In the genomic region with DNA sequence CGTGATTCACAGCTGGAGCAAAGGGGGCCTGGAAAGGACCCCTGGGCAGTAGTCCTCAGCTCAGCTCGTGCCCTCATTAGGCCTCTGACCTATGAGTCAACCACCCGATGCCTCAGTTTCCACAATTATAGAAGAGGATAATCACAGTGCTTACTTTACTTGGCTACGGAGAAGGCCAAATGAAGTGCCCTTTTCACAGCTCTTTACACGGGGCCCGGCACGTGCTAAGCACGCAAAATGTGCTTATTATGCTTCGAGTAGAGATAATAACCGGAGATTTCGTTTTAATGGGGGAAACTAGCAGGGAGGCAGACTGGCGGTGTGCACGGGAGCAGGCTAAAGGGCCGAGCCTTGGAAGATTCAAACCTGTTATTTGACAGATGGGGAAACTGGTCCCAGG, we compare ENCODE assay signal across 14 mouse cellular contexts.
DNase-seq lines count a peak whose midpoint lies in the region; ATAC-seq and TF ChIP-seq lines count a peak whose summit lies in the region.
"Had no signal": no experiment of that assay in that cellular context is flagged by ENCODE, and none has a peak within 500 bp of the region (broad histone marks: within the 10 kb centered on the region; RNA-seq: fewer than 3 reads in every experiment).

No protein-coding gene starts in this region.

- no peak overlapping the region for H3K4me2 ChIP-seq in midbrain, embryonic 11.5 days
- no peak overlapping the region for H3K4me2 ChIP-seq in midbrain, embryonic 16.5 days (ENCODE audit: low read length)
- H3K4me2 ChIP-seq in kidney, embryonic 16.5 days (replicated peaks; ENCODE audit: low read depth, low read length) = peak overlapping the region; percentile 16; the same call in 1 of the 2 replicates
- no peak overlapping the region for H3K4me2 ChIP-seq in stomach, postnatal 0 days (replicated peaks; ENCODE audit: low read depth)
- no peak overlapping the region for H3K4me2 ChIP-seq in hindbrain, embryonic 14.5 days (replicated peaks)
- H3K4me2 ChIP-seq: neural tube, embryonic 15.5 days had no signal

- peak overlapping the region; percentile 91 for H3K27ac ChIP-seq in heart, embryonic 10.5 days
- no peak overlapping the region for H3K27ac ChIP-seq in midbrain, embryonic 11.5 days (ENCODE audit: low read depth, low read length)
- H3K27ac ChIP-seq in midbrain, embryonic 16.5 days (ENCODE audit: low read length) = no peak overlapping the region
- peak overlapping the region; percentile 75 for H3K27ac ChIP-seq in kidney, embryonic 16.5 days (ENCODE audit: low read length)
- H3K27ac ChIP-seq in stomach, postnatal 0 days (replicated peaks) = peak overlapping the region; percentile 91
- no peak overlapping the region for H3K27ac ChIP-seq in hindbrain, embryonic 14.5 days
- H3K27ac ChIP-seq: neural tube, embryonic 15.5 days had no signal

- no peaks in the 10 kb centered on the region for H3K36me3 ChIP-seq in heart, embryonic 10.5 days
- H3K36me3 ChIP-seq in midbrain, embryonic 11.5 days (ENCODE audit: control insufficient read depth, insufficient read depth, low read length) = no peaks in the 10 kb centered on the region
- no peaks in the 10 kb centered on the region for H3K36me3 ChIP-seq in midbrain, embryonic 16.5 days (ENCODE audit: control insufficient read depth, insufficient read depth, low read length)
- no peaks in the 10 kb centered on the region for H3K36me3 ChIP-seq in kidney, embryonic 16.5 days (ENCODE audit: insufficient read depth, low read length)
- no peaks in the 10 kb centered on the region for H3K36me3 ChIP-seq in stomach, postnatal 0 days (ENCODE audit: control insufficient read depth, insufficient read depth, low read length)
- no peaks in the 10 kb centered on the region for H3K36me3 ChIP-seq in hindbrain, embryonic 14.5 days (replicated peaks; ENCODE audit: control insufficient read depth, insufficient read depth)
- H3K36me3 ChIP-seq: neural tube, embryonic 15.5 days had no signal

- H3K9me3 ChIP-seq in heart, embryonic 10.5 days = no peaks in the 10 kb centered on the region
- H3K9me3 ChIP-seq in midbrain, embryonic 11.5 days (ENCODE audit: control insufficient read depth, low read length) = no peaks in the 10 kb centered on the region
- no peaks in the 10 kb centered on the region for H3K9me3 ChIP-seq in midbrain, embryonic 16.5 days (replicated peaks; ENCODE audit: control insufficient read depth, low read length, poor library complexity, severe bottlenecking)
- H3K9me3 ChIP-seq in kidney, embryonic 16.5 days (ENCODE audit: low read length) = no peaks in the 10 kb centered on the region
- no peaks in the 10 kb centered on the region for H3K9me3 ChIP-seq in stomach, postnatal 0 days (ENCODE audit: control insufficient read depth, low read length)
- no peaks in the 10 kb centered on the region for H3K9me3 ChIP-seq in hindbrain, embryonic 14.5 days (ENCODE audit: control insufficient read depth, low read length)
- H3K9me3 ChIP-seq: neural tube, embryonic 15.5 days had no signal

- ATAC-seq in midbrain, embryonic 11.5 days (ENCODE audit: low FRiP score) = 0 out of 2 replicates have a peak, but pooled peaks have one; percentile 9
- ATAC-seq in midbrain, embryonic 16.5 days = no peak
- ATAC-seq in kidney, embryonic 16.5 days (ENCODE audit: low FRiP score, low TSS enrichment) = no peak
- ATAC-seq in stomach, postnatal 0 days (ENCODE audit: low FRiP score, low TSS enrichment) = no peak
- no peak for ATAC-seq in hindbrain, embryonic 14.5 days (ENCODE audit: low FRiP score)
- ATAC-seq: CD4-positive, CD25-positive, alpha-beta regulatory T cell, adult 4 months had no signal

- TF ChIP-seq EP300 in stomach, postnatal 0 days (optimal IDR thresholded peaks at IDR 0.05) = no peak

- no peak overlapping the region for H3K9ac ChIP-seq in midbrain, embryonic 11.5 days (ENCODE audit: low read length)
- H3K9ac ChIP-seq in midbrain, embryonic 16.5 days (ENCODE audit: low read depth, low read length) = no peak overlapping the region
- no peak overlapping the region; the same call in 1 of the 2 replicates for H3K9ac ChIP-seq in kidney, embryonic 16.5 days (replicated peaks; ENCODE audit: low read length)
- peak overlapping the region; percentile 23; the same call in 1 of the 2 replicates for H3K9ac ChIP-seq in stomach, postnatal 0 days (ENCODE audit: low read length)
- H3K9ac ChIP-seq in hindbrain, embryonic 14.5 days = no peak overlapping the region
- H3K9ac ChIP-seq: neural tube, embryonic 15.5 days had no signal

- no peak for DNase-seq in heart, embryonic 10.5 days (ENCODE audit: low spot score)
- DNase-seq in heart, postnatal 4 days = no peak
- DNase-seq in midbrain, embryonic 11.5 days (ENCODE audit: low spot score, missing footprints) = peak; percentile 87
- no peak for DNase-seq in stomach, postnatal 0 days (ENCODE audit: low spot score)
- no peak for DNase-seq in thymus, adult 18-20 months
- no peak for DNase-seq in hindbrain, embryonic 14.5 days (ENCODE audit: low spot score)
- DNase-seq: cerebellum, postnatal 36 days; right cerebral cortex, postnatal 4 days; thymus, postnatal 14 days had no signal

- H3K4me1 ChIP-seq in heart, embryonic 10.5 days = peaks cover 54% of the 10 kb centered on the region
- H3K4me1 ChIP-seq in midbrain, embryonic 11.5 days (ENCODE audit: control insufficient read depth, insufficient read depth, low read length) = peaks cover 11% of the 10 kb centered on the region
- peaks cover 5% of the 10 kb centered on the region; the same call in 1 of the 2 replicates for H3K4me1 ChIP-seq in midbrain, embryonic 16.5 days (ENCODE audit: control insufficient read depth, insufficient read depth, low read length)
- H3K4me1 ChIP-seq in kidney, embryonic 16.5 days (ENCODE audit: insufficient read depth, low read length) = peaks cover 19% of the 10 kb centered on the region
- peaks cover 15% of the 10 kb centered on the region for H3K4me1 ChIP-seq in stomach, postnatal 0 days (replicated peaks; ENCODE audit: control insufficient read depth, insufficient read depth)
- peaks cover 6% of the 10 kb centered on the region; the same call in 1 of the 2 replicates for H3K4me1 ChIP-seq in hindbrain, embryonic 14.5 days (replicated peaks; ENCODE audit: control insufficient read depth, insufficient read depth, low read length)

- WGBS in heart, embryonic 10.5 days = 66% methylated on average over 14 of the region's 14 CpGs
- WGBS in midbrain, embryonic 11.5 days = 55% methylated on average over 14 of the region's 14 CpGs
- 31% methylated on average over 14 of the region's 14 CpGs for whole genome bisulfite sequencing in midbrain, embryonic 16.5 days
- WGBS in kidney, embryonic 16.5 days = 62% methylated on average over 14 of the region's 14 CpGs
- WGBS in stomach, postnatal 0 days = 59% methylated on average over 14 of the region's 14 CpGs
- 51% methylated on average over 14 of the region's 14 CpGs for WGBS in hindbrain, embryonic 14.5 days

- H3K27me3 ChIP-seq in heart, embryonic 10.5 days (ENCODE audit: insufficient read depth, poor library complexity, severe bottlenecking) = no peaks in the 10 kb centered on the region; the same call in 1 of the 2 replicates
- H3K27me3 ChIP-seq in midbrain, embryonic 11.5 days (ENCODE audit: control insufficient read depth, insufficient read depth, low read length) = no peaks in the 10 kb centered on the region
- H3K27me3 ChIP-seq in midbrain, embryonic 16.5 days (ENCODE audit: control insufficient read depth, insufficient read depth, low read depth, low read length) = peaks cover 4% of the 10 kb centered on the region; the same call in 1 of the 2 replicates
- H3K27me3 ChIP-seq in kidney, embryonic 16.5 days (ENCODE audit: insufficient read depth, low read length) = no peaks in the 10 kb centered on the region
- no peaks in the 10 kb centered on the region for H3K27me3 ChIP-seq in stomach, postnatal 0 days (ENCODE audit: control insufficient read depth, insufficient read depth, low read length)
- H3K27me3 ChIP-seq in hindbrain, embryonic 14.5 days (ENCODE audit: control insufficient read depth, insufficient read depth, low read length) = no peaks in the 10 kb centered on the region
- H3K27me3 ChIP-seq: neural tube, embryonic 15.5 days had no signal

- TF ChIP-seq CTCF in stomach, postnatal 0 days (IDR thresholded peaks at IDR 0.05; ENCODE audit: low read depth) = no peak

- 0 out of 2 replicates have a peak overlapping the region, but pooled peaks have one; percentile 27 for H3K4me3 ChIP-seq in heart, embryonic 10.5 days
- no peak overlapping the region for H3K4me3 ChIP-seq in midbrain, embryonic 11.5 days (ENCODE audit: low read depth, low read length)
- H3K4me3 ChIP-seq in midbrain, embryonic 16.5 days (ENCODE audit: low read depth, low read length) = no peak overlapping the region
- no peak overlapping the region for H3K4me3 ChIP-seq in kidney, embryonic 16.5 days (ENCODE audit: low read length)
- no peak overlapping the region for H3K4me3 ChIP-seq in stomach, postnatal 0 days (ENCODE audit: low read depth, low read length)
- no peak overlapping the region for H3K4me3 ChIP-seq in hindbrain, embryonic 14.5 days (replicated peaks; ENCODE audit: low read length)
- H3K4me3 ChIP-seq: erythroblast, embryonic 14.5 days; neural tube, embryonic 15.5 days had no signal

Comparison
In these comparisons a context has a peak if more than half of its experiments do, and no peak if none do; other contexts are left out.
1. H3K27ac ChIP-seq: peak in heart, embryonic 10.5 days (single experiment), kidney, embryonic 16.5 days (single experiment) and stomach, postnatal 0 days (single experiment); none in midbrain, embryonic 11.5 days (single experiment), midbrain, embryonic 16.5 days (single experiment) and hindbrain, embryonic 14.5 days (single experiment).